Mouse (Mus musculus): ENCODE data around the gene Ak2.
A peak's percentile ranks its signal among the peaks of the same experiment; 100 is the strongest.

Gene Ak2

DNA sequence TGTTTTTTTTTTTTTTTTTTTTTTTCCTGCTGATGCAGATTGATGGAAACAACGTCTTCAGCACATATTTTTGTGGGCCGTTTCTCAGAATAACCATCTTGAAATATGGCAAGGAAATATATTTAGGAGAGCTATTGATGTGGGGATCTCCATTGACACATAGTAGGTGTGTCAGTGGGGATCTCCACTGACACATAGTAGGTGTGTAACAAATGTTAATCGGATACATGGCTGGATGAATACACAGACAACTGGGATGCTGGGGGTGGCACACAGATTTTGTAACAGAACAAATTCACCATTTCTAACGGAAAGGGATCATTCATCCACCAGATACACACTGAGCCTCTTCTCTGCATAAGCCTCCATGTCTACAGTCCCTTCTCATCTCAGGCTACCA is 58.6 kb downstream of the Ak2 start:
- no peak for DNase-seq

DNA sequence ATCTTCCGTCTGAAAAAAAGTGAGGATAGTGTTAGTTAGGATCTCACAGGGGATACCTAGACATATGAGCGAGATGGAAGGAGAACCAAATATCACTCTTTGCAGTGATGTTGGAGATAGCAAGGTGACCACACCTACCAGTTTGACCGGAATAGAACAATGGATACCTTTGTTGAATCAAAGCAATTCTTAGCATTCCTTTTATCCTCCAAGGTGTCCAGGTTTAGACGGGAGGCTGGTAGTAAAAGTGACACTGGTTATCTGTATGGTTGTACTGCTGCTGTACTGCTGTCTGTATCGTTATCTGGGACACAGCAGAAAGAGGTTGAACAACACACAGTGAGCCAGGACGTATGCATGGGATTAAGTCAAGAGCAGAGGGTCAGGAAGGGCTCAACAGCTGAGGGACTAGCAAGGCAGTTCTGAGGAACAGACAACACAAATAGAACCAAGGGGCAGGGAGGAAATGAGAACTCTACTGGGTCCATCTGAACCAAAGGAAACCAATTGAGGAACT is 59.2 kb downstream of the Ak2 start:
- DNase-seq: no peak

DNA sequence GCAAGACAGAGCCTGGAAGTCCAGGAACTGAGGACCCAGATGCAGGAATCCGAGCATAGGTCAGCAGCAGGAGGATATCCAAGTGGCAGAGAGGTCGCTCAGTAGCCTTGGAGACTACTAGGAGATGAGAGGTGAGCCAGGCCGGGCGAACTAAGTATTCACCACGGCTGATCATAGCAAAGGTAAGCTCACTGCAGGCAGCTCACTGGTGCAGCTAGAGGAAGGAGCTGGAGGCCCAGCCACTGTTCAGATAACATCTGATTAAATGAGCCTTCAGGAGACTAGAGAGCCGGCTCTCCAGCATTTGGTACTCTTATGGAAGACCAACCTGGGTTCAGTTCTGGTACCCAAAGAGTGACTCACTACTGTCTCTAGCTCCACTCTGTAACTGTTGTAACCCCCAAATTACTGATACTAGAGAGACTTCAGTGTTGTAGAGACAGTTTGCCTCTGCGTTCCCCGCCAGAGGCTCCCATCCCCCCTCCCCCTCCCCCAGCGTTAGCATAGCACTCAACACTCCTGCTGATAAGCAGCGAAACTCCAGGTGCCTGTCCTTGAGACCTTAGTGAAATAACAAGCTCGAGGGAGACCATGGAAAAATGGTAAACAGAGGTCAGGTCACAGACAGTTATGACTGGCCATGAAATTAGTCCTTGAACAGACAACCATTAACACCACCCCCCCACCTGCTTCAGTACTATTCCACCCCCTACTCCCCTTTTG is 59.9 kb downstream of the Ak2 start:
- no peak for DNase-seq

DNA sequence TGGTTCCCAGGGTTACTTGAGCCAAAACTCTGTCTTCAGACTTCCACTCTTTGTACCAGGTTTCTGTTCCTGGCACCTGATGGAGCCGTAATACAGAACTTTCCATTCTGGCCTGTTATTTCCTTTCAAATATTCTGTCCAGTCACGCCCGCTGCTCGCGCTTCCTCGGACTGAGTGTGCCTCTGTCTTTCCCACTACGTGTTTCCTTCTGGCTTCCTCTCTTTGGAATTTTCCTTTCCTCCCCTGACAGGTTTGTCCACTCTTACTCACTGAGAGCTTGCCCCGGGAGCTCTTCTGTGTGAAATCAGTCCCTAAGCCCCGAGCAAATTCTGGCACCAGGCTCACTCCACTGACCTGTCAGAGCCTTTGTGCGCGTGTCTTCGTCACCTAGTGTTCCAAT is 63.0 kb downstream of the Ak2 start:
- DNase-seq: no peak

DNA sequence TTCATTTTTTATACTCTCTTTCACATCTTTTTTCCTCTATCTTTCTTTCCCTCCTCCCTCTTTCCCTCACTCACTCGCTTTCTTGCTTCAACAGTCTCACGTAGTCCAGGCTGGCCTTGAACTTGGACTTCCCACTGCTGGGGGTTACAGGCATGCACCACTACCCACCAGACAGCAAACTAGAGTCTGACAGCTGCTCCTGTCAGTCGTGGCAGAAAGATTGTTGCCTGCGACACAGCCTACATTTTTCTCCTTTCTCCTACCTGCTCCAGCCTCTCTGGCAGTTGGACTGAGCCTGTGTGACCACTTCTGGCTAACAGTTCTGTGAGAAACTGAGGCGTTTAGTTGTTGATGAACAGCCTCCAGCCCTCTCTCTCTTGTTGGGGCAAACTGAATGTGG is 63.8 kb downstream of the Ak2 start:
- no peak for DNase-seq

DNA sequence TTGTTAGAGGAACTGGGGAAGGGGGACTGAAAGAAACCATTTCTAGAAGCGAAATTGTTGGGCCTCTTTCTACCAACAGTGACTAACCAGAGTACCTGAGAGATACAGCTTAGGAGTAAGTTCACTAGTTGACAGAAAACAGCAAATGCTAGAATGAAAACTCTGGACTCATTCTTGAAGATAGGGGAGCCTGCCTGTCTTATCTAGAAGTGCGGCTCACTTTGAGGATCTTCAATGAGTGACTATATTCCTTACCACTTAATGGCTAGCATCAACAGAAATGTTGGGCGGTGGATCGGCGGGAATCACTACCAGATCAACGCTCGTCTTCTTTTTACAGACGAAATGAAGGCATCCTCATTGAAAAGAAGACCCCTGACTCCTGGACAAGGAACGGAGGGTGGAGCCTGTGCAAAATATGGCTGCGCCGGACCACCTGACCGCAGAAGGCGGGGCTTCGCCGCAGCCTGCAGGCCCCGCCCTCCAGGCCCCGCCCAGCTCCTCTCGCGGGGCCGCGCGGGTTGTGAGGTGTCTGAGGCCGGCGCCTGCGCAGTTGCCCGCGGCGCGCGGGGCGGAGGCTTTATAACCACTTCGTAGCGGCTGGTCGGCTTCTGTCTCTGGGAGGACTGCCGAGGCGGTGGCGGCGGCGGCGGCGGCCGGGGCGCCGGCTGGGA is 65.9 kb downstream of the Ak2 start:
- peak; percentile 95 to 96 for DNase-seq

DNA sequence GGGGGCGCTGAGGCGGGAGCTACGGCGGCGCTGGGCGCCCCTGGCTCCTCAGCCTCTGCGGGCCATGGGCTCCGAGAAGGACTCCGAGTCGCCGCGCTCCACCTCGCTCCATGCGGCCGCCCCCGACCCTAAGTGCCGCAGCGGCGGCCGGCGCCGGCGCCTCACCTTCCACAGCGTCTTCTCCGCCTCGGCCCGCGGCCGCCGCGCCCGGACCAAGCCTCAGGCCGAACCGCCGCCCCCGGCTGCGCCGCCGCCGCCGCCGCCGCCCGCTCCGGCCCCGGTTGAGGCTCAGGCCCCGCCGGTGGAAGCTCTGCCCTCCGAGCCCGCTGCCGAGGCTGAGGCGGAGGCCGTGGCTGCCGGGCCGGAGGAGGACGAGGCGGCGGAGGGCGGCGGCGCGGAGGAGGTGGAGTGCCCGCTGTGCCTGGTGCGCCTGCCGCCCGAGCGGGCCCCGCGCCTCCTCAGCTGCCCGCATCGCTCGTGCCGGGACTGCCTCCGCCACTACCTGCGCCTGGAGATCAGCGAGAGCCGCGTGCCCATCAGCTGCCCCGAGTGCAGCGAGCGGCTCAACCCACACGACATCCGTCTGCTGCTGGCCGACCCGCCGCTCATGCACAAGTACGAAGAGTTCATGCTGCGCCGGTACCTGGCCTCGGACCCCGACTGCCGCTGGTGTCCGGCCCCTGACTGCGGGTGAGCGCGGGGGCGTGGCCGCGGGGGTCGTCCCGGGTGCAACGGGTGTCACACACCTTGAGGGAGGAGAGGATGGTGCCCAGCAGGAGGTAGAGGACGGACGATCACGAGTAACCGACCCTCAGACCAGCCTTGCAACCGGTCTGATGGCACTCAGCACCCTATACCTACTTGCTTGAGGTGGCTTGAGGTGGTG is 66.7 kb downstream of the Ak2 start, which contains the start of gene Rnf19b:
TSS of gene Rnf19b (plus strand) at position 65 of the 886 bp plus-strand sequence.
- peak in 1 of 2 experiments; percentile 27 for DNase-seq

DNA sequence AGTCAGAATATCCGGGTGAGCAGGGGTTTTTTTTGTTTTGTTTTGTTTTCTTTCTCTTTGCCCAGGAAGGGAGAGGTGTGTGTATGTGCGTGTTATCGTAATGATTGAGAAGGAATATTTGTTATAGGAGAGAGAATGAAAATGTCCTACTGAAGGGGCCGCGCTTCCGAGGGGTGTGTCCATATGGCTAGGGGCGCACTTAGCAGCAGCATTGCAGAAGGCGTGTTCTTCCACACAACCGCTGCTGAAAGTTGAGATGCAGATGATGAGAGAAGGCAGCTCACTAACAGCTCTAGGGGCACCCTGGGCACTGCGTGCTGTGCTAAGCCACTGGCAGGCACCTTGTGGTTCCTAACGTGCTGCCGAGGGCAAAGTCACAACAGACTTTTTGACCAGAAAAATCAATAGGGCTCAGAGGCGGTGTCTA is 67.4 kb downstream of the Ak2 start:
- peak in 1 of 2 experiments; percentile 25 for DNase-seq

DNA sequence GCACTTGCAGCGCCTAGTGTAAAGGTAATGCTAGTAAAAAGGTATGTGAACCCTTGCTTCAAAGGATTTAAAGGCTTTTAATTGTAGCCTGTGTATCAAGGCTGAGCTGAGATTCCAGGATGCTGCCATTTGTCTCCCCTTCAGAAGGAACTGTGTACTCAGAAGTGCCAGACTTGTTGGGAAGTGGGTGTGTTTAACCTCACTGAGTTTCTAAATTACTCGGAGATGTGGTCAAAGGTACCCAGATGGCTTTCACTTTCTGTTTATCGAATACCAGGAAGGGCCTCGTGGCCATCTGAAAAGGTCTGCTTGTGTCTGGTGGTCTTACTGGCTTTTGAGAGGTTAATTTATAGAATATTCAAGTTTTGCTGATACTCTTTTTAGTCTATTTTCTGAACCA is 68.2 kb downstream of the Ak2 start:
- no peak for DNase-seq

All from kidney, adult 8-10 months (tissue).